Comparison of ENCODE assay signal across 17 mouse cellular contexts in genomic region chr6:32749821-32750220, GRCm38 (mm10).
DNase-seq lines count a peak whose midpoint lies in the region; ATAC-seq and TF ChIP-seq lines count a peak whose summit lies in the region.
"Had no signal": no experiment of that assay in that cellular context is flagged by ENCODE, and none has a peak within 500 bp of the region (broad histone marks: within the 10 kb centered on the region; RNA-seq: fewer than 3 reads in every experiment).

No protein-coding gene starts in this region.

- H3K27ac ChIP-seq in kidney, postnatal 0 days = no peak overlapping the region
- H3K27ac ChIP-seq: embryonic facial prominence, embryonic 15.5 days; forebrain, embryonic 13.5 days; heart, embryonic 10.5 days; limb, embryonic 15.5 days; midbrain, embryonic 10.5 days; stomach, embryonic 15.5 days had no signal

- ATAC-seq in kidney, postnatal 0 days (replicated peaks; ENCODE audit: low FRiP score, low read depth) = no peak
- ATAC-seq: forebrain, embryonic 13.5 days; intestine, embryonic 16.5 days had no signal

- 98% methylated on average over 1 of the region's 1 CpGs for WGBS in kidney, postnatal 0 days

- H3K36me3 ChIP-seq in kidney, postnatal 0 days (ENCODE audit: insufficient read depth, low read length) = no peaks in the 10 kb centered on the region
- H3K36me3 ChIP-seq: embryonic facial prominence, embryonic 15.5 days; heart, embryonic 10.5 days; limb, embryonic 15.5 days; midbrain, embryonic 10.5 days; stomach, embryonic 15.5 days had no signal

- H3K9me3 ChIP-seq in kidney, postnatal 0 days (replicated peaks; ENCODE audit: low read length) = no peaks in the 10 kb centered on the region; the same call in 1 of the 2 replicates
- H3K9me3 ChIP-seq: embryonic facial prominence, embryonic 15.5 days; forebrain, embryonic 13.5 days; heart, embryonic 10.5 days; limb, embryonic 15.5 days; midbrain, embryonic 10.5 days; stomach, embryonic 15.5 days had no signal

- peak; percentile 49; the same call in 1 of the 2 replicates for TF ChIP-seq CTCF in kidney, postnatal 0 days (IDR thresholded peaks at IDR 0.05; ENCODE audit: low read depth)
- TF ChIP-seq CTCF in brain, embryonic 14.5 days (IDR thresholded peaks at IDR 0.05; ENCODE audit: borderline replicate concordance, extremely low read depth, insufficient read depth, insufficient read length) = peak; percentile 43; the same call in 1 of the 2 replicates

- H3K9ac ChIP-seq in kidney, postnatal 0 days (ENCODE audit: low read depth, low read length) = no peak overlapping the region
- H3K9ac ChIP-seq: embryonic facial prominence, embryonic 15.5 days; forebrain, embryonic 13.5 days; limb, embryonic 15.5 days; stomach, embryonic 15.5 days had no signal

- no peak for DNase-seq in kidney, postnatal 0 days (ENCODE audit: low spot score)
- no peak for DNase-seq in kidney, adult 9 months
- DNase-seq in A20 (ENCODE audit: low read depth, low spot score) = peak; percentile 43
- peak; percentile 49 for DNase-seq in ES-CJ7 (ENCODE audit: low read depth, low spot score)
- DNase-seq in brain, embryonic 14.5 days (ENCODE audit: low read depth) = no peak
- DNase-seq in adrenal gland, postnatal 14 days = no peak
- DNase-seq in kidney, postnatal 10 days = no peak
- DNase-seq: adrenal gland, adult 8-10 months; lung, postnatal 10 days; thymus, postnatal 14 days had no signal

- no peaks in the 10 kb centered on the region for H3K4me1 ChIP-seq in kidney, postnatal 0 days (replicated peaks; ENCODE audit: insufficient read depth, low read length)
- H3K4me1 ChIP-seq: embryonic facial prominence, embryonic 15.5 days; heart, embryonic 10.5 days; limb, embryonic 15.5 days; midbrain, embryonic 10.5 days; stomach, embryonic 15.5 days had no signal

- H3K4me2 ChIP-seq in kidney, postnatal 0 days (ENCODE audit: low read length) = no peak overlapping the region
- H3K4me2 ChIP-seq: embryonic facial prominence, embryonic 15.5 days; forebrain, embryonic 13.5 days; limb, embryonic 15.5 days; stomach, embryonic 15.5 days had no signal

- H3K4me3 ChIP-seq in kidney, postnatal 0 days (replicated peaks; ENCODE audit: low read depth, low read length) = no peak overlapping the region
- H3K4me3 ChIP-seq: embryonic facial prominence, embryonic 15.5 days; forebrain, embryonic 13.5 days; heart, embryonic 10.5 days; limb, embryonic 15.5 days; midbrain, embryonic 10.5 days; stomach, embryonic 15.5 days had no signal

- H3K27me3 ChIP-seq in kidney, postnatal 0 days (ENCODE audit: insufficient read depth, low read length) = no peaks in the 10 kb centered on the region
- H3K27me3 ChIP-seq: embryonic facial prominence, embryonic 15.5 days; forebrain, embryonic 13.5 days; limb, embryonic 15.5 days; stomach, embryonic 15.5 days had no signal

- TF ChIP-seq POLR2A in brain, embryonic 14.5 days (IDR thresholded peaks at IDR 0.05; ENCODE audit: borderline replicate concordance, extremely low read depth, insufficient read depth, insufficient read length, poor library complexity, severe bottlenecking) = no peak

Comparison
In these comparisons a context has a peak if more than half of its experiments do, and no peak if none do; other contexts are left out.
1. DNase-seq: peak in A20 (single experiment) and ES-CJ7 (single experiment); none in kidney, postnatal 0 days (single experiment), kidney, adult 9 months (single experiment), brain, embryonic 14.5 days (single experiment), adrenal gland, postnatal 14 days (single experiment) and kidney, postnatal 10 days (single experiment).